Comparison of ENCODE assay signal across 21 mouse cellular contexts in the genomic region with DNA sequence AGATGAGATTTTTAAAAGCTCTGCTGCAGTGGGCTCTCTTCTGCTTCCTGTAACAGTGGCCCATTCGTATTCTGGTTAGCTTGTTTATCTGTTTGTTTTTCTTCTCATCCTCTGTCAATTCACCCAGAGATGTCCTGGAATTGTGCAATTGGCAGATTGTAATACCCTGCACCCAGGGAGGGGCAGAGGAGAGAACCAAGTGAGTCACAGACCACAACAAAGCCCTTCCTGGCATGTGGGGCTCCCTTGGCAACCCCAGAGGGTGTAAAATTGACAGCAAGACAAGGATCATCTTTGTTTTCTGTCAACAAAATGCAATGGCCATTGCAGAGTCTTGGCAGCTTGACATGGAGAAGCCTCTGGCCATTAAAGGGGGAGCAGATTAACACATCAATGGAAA.
DNase-seq lines count a peak whose midpoint lies in the region; ATAC-seq and TF ChIP-seq lines count a peak whose summit lies in the region.
"Had no signal": no experiment of that assay in that cellular context is flagged by ENCODE, and none has a peak within 500 bp of the region (broad histone marks: within the 10 kb centered on the region; RNA-seq: fewer than 3 reads in every experiment).

No protein-coding gene starts in this region.

- H3K27ac ChIP-seq in cerebellum, adult 2 months (ENCODE audit: insufficient read depth, low read length), result no peak overlapping the region
- H3K27ac ChIP-seq: embryonic facial prominence, embryonic 10.5 days; kidney, embryonic 15.5 days; liver, embryonic 13.5 days; midbrain, embryonic 13.5 days; neural tube, embryonic 15.5 days; stomach, postnatal 0 days had no signal

- no peak for TF ChIP-seq CTCF in cerebellum, adult 2 months (IDR thresholded peaks at IDR 0.05; ENCODE audit: borderline replicate concordance, insufficient read depth, low read depth, low read length)

- H3K4me3 ChIP-seq in cerebellum, adult 2 months (replicated peaks; ENCODE audit: insufficient read depth, low read depth, low read length), result no peak overlapping the region
- H3K4me3 ChIP-seq: embryonic facial prominence, embryonic 10.5 days; kidney, embryonic 15.5 days; liver, embryonic 13.5 days; midbrain, embryonic 13.5 days; neural tube, embryonic 15.5 days had no signal

- no peak for ATAC-seq in monocyte, adult 5-6 weeks (replicated peaks; ENCODE audit: insufficient number of reproducible peaks, low FRiP score, low TSS enrichment, poor library complexity, severe bottlenecking)
- ATAC-seq: forebrain, embryonic 16.5 days; midbrain, embryonic 13.5 days had no signal

- no peak for TF ChIP-seq POLR2A in cerebellum, adult 2 months (IDR thresholded peaks at IDR 0.05; ENCODE audit: borderline replicate concordance, insufficient read depth, low read length)

- no peaks in the 10 kb centered on the region for H3K4me1 ChIP-seq in cerebellum, adult 2 months (ENCODE audit: control insufficient read depth, insufficient read depth, low read length)
- H3K4me1 ChIP-seq: embryonic facial prominence, embryonic 10.5 days; kidney, embryonic 15.5 days; liver, embryonic 13.5 days; midbrain, embryonic 13.5 days; neural tube, embryonic 15.5 days had no signal

- DNase-seq in cerebellum, adult 2 months, result peak; percentile 6 to 25
- no peak for DNase-seq in cerebellum, postnatal 14 days
- peak; percentile 75 for DNase-seq in layer of hippocampus, adult 9-11 months
- no peak for DNase-seq in layer of hippocampus, postnatal 25 days (ENCODE audit: extremely low spot score in 1 of 2, low spot score in 1 of 2)
- DNase-seq in 3T3-L1 (ENCODE audit: low read depth, low spot score), result peak; percentile 50
- peak; percentile 3 for DNase-seq in cerebellum, adult 8-10 months
- DNase-seq in adrenal gland, postnatal 25 days, result no peak
- DNase-seq: adrenal gland, adult 8-10 months; kidney, adult 11 months; kidney, postnatal 4 days; liver, embryonic 13.5 days; lung, adult 2 months; lung, postnatal 14 days had no signal

- 33% methylated on average over 1 of the region's 1 CpGs for WGBS in cerebellum, adult 2 months

- no peaks in the 10 kb centered on the region for H3K27me3 ChIP-seq in cerebellum, adult 2 months (ENCODE audit: control insufficient read depth, insufficient read depth, low read length)
- H3K27me3 ChIP-seq: CH12.LX; kidney, embryonic 15.5 days; liver, embryonic 13.5 days; midbrain, embryonic 13.5 days; neural tube, embryonic 15.5 days had no signal

Comparison
In these comparisons a context has a peak if more than half of its experiments do, and no peak if none do; other contexts are left out.
1. DNase-seq: peak in cerebellum, adult 2 months (2 of 2), layer of hippocampus, adult 9-11 months (single experiment), 3T3-L1 (single experiment) and cerebellum, adult 8-10 months (single experiment); none in cerebellum, postnatal 14 days (0 of 2), layer of hippocampus, postnatal 25 days (0 of 2) and adrenal gland, postnatal 25 days (single experiment).